Mouse (Mus musculus) liver (tissue): ENCODE data around the gene Ubash3b.
A peak's percentile ranks its signal among the peaks of the same experiment; 100 is the strongest.

Source experiments
- DNase-seq: peaks from one replicate; pipeline ENCODE4 v3.0.0-alpha.2; 2020; ENCODE audit warnings: mixed read lengths

Gene Ubash3b

DNA sequence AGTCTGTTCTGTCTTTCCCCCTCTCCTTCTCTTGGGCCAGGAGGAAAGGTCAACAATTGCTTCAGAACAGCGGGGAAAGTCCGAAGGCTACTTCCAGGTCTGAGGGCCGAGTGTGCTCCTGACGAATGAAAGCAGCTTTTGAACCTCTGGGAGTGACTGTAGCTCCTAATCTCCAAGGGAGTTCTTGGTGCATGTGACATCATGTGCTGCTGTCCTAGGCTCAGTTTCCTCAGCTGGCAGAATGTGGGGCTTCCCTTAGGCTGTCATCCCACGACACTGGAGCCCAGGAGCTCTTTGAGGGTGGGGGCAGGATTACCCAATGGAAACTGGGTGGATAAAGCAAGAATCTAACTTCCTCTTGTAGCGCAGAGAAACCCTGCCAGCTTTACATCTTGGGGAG, at the start of gene Ubash3b:
Gene Ubash3b (minus strand): TSS at position 285 of the 400 bp plus-strand sequence.
- no peak for DNase-seq

DNA sequence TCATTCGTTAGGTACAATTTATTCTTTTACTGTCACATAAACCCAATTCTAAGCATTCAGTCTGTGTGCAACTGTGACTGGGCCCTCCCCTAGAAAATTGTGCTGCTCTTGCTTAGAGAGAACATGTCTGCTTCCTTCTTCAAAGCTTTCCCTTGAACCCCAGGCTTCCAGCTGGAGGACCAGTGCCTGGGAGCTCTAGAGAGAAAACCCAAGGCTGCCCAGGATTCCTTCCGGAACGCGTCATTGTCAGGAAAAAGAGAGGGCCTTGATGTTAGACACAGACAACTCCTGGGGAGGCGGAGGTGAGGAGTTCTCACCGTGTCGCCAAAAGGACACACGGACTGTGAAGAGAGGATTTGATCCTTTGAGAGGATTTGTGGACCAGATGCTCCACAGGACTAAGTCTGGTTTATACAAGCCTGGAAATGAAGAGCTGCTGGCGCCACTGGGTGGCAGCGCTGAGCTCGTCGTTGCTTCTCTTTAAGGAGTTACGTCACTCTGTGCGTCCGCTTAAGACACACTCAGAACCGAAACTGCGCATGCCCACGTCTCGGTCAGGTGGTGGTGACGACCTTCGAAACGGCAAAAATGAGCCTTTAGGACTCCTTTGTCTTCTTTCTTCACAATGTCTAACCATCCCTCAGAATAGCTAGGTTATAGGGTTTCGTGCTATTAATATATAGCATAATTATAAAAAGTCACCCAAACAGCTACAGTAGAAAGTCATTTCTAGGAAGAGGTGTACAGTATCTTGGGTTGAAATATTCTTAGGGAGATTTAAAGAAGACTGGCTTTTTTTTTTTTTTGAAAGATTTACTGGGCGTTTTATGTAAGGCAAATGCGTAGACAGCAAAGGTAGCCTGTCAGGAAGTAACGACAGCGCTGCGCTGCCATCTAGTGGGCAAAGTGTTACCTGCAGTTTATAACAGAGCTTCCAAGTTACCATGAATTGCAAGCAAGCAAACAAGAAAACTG, 45.9 kb upstream of the Ubash3b start:
- DNase-seq = peak; percentile 94

DNA sequence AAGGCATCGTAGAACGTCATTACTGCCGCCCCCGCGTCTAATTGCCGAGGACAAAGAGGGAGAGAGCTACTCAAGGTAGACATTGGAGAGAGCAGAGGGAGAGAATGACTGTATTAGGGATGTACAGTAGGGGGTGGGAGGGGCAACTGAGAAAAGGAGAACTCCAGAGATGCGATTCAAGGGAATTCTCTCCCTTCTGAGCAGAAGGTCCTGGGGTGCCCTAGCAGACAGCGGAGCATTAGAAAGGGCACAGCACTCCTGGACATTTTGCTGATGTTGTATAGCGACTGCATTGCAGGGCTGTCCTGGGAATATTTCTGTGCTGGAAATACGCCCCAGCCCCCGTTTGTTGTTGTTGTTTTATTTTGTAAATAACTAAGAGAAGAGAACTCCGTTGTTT, 45.2 kb upstream of the Ubash3b start:
- DNase-seq = no peak

DNA sequence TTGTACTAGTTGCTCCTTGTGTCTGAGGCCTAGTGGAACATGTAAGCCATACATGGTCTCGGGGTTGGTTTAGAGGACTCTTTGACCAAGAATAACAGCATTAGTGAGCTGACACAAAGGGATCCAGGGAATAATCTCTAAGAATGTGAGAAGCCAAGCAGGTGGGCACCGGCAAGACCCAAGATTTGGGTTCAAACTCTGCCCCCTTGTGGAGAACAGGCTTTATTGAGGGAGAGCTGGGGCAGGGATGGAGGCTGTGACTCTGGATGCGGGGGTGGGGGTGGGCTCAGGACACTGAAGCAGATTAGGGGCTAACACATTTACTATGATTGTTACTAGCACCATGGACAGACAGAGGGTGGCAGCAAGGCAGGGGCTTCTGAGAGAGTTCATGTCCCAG, 43.8 kb upstream of the Ubash3b start:
- DNase-seq = no peak

GRCm38 (mm10) chr9:41199456-41200252, 38.2 kb upstream of the Ubash3b start:
- no peak for DNase-seq

DNA sequence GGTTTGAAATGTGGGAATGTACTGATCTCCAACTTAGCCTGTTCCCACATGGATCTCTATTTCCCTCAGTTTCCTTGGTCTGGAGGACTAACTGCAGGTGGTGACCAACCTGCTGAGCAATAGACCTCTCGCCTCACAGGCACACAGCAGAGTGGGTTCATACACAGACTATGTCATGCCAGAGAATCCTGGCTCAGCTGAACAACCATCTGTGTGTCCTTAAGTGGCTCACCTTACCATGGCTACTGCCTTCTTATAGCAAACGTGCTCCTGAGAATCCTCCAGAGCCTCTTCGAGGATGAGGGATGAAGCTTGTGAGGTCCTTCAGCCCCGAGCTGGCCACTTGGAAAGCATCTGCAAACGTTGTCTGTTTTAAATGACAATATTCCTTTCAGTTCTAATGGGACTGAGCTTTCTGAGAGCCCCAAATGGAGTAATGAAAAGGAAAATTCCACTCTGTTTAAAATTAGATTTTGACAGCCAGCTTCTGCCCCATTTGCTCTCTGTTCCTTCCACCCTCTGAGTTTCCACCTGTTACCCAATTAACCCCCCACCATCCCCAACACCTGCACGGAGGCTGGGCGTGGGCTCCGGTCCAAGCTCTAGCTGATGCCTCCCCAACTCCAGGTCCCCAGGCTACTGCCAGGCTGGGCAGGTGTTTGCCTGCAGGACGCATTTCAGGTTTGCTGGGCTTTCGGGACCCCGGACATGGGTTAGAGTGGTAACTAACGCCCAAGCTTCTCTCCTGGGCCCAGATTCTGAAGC, 37.2 kb upstream of the Ubash3b start:
- no peak for DNase-seq

DNA sequence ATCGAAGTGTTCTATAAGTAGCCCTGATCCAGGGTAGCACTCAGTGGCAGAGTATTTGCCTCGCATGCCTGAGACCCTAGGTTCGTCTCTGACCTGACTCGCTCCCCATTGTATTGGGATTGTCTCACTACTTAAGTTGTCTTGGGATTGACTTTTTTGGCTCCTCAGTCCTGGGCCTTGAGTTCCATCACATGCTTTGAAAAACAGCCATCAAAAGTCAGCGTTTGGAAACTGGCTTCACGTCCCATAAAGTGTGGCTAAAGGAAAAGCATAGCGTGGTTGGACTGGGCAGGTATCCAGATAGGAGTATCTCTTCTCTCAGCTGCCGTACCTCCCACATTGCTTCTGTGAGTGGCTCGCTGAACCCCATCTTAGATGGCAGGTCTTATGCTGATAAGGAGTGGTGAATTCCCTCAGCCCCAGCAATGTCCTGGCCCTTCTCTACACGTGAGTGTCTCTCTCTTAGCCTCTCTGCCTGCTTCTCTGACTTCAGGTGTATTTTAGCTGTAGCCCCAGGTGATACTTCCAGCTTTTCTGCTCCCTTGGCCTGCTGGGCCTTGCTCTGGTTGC, 34.3 kb upstream of the Ubash3b start:
- peak; percentile 39 for DNase-seq

- no peak for DNase-seq
These were observed 30.2 kb upstream of the Ubash3b start for GRCm38 (mm10) chr9:41191651-41192210.

GRCm38 (mm10) chr9:41190745-41191482, 29.4 kb upstream of the Ubash3b start:
- DNase-seq = peak; percentile 76

DNA sequence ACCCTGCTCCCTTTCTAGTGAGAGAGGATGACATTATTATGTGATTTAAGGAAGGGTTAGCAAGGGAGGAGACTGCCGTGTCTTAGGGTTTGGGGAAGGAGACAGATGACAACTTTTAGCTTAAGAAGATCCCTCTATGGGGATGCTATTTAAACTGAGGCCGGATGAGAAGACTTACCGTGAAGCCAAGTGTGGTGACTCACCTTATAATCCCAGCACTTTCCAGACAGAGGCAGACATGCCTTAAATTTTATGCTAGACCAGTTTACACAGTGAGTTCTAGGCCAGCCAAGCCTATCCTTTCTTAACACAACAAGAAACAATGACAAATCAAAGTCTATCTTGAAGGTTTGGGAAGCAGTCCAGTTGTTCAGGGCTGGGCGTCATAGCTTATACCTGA, 26.4 kb upstream of the Ubash3b start:
- DNase-seq = no peak

- no peak for DNase-seq
These were observed 26.0 kb upstream of the Ubash3b start for GRCm38 (mm10) chr9:41187498-41187897.

GRCm38 (mm10) chr9:41185331-41185730, 23.8 kb upstream of the Ubash3b start:
- DNase-seq = no peak

- no peak for DNase-seq
These were observed 21.1 kb upstream of the Ubash3b start for GRCm38 (mm10) chr9:41182550-41182949.

- DNase-seq = no peak
These were observed 20.3 kb upstream of the Ubash3b start for GRCm38 (mm10) chr9:41181803-41182202.

DNA sequence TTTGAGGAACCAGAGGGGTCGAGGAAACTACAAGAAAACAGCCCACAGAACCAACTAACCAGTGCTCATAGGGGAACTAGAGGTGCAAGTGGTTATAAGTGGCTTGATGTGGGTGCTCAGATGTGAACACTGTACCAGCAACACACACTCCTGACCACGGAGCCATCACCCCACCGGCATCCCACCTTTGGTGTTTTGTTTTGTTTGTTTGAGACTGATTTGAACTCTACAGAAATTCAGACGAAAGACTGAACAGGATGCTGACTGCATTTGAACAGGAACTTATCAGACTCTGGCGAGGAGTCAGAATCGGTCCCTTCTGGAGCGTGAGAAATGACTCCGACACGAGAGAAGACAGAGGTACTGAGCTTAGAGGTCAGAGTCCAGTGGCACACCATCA, 19.9 kb upstream of the Ubash3b start:
- DNase-seq = no peak

- no peak for DNase-seq
These were observed 17.6 kb upstream of the Ubash3b start for GRCm38 (mm10) chr9:41179056-41179455.

GRCm38 (mm10) chr9:41173158-41173557, 11.7 kb upstream of the Ubash3b start:
- no peak for DNase-seq

GRCm38 (mm10) chr9:41172426-41172825, 10.9 kb upstream of the Ubash3b start:
- peak; percentile 56 for DNase-seq

DNA sequence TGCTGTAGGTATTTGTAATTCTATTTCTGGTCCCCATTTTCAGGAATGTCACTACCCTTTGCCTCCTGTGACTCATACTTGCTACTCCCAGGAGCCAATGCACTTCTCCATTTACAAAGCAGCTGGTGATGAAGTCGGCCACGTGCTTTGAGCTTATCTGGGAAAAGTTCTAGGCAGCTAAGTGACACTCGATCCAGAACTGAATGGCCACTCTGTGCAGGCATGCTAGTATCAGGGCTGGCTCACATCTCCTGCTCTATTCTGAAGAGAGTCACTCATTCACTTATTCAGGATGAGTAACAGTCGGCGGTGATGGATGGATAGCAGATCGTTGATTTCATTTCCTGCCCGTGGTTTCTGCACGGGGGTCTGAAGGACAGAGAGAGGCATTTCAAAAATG, 8.5 kb upstream of the Ubash3b start:
- DNase-seq = no peak

DNA sequence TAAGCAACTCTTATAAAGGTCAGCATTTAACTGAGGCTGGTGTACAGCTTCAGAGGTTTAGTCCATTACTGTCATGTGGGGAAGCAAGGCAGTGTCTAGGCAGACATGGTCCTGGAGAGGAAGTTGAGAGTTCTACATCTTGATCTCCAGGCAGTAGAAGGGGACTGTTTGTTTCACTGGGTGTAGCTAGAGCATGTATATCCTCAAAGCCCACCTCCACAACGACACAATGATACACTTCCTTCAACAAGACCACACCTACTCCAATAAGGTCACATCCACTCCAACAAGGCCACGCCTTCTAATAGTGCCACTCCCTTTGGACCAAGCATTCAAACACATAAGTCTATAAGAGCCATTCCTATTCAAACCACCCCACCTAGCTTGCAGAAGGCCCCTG, 7.2 kb upstream of the Ubash3b start:
- no peak for DNase-seq

GRCm38 (mm10) chr9:41168206-41168605, 6.7 kb upstream of the Ubash3b start:
- DNase-seq = no peak

DNA sequence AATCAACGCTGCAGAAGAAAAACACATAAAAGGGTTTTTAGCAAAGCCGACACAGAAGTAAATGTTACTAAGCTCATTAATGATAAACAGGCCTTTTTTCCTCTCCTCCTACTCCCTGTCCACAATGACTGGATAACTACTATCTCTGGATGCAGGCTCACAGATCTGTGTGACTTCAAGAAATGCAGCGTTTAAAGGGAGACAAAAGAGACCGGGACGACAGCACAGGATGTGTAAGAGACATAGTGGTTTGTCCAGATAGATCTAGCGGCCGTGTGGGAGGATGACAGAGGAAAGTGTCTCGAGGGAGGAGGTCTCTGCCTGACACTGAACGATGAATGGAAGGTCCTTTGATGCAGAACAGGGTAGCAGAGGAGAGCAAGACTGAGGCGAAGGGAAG, 5.4 kb upstream of the Ubash3b start:
- peak; percentile 25 for DNase-seq
